Mouse (Mus musculus) cortical plate, adult 2 months (tissue): ENCODE data around the gene Slc16a9.

ENCODE experiments used
- CTCF ChIP-seq: fragments of 200-500 bp; IDR thresholded peaks from 2 replicates; pipeline ENCODE4 v1.5.1; 2011; ENCODE audit warnings: mild to moderate bottlenecking, control low read depth, low read length; ENCODE audit not compliant: insufficient read depth; ENCODE audit errors: extremely low read depth
- POLR2A ChIP-seq: fragments of 200-500 bp; IDR thresholded peaks from 2 replicates; pipeline ENCODE4 v1.6.1; 2011; ENCODE audit warnings: mild to moderate bottlenecking, low read length, control low read depth; ENCODE audit not compliant: insufficient read depth; ENCODE audit errors: extremely low read depth

- TF ChIP-seq CTCF: no peak
- no peak for TF ChIP-seq POLR2A
These were observed 64.5 kb downstream of the Slc16a9 start for GRCm38 (mm10) chr10:70309416-70309815.
